In the genomic region with DNA sequence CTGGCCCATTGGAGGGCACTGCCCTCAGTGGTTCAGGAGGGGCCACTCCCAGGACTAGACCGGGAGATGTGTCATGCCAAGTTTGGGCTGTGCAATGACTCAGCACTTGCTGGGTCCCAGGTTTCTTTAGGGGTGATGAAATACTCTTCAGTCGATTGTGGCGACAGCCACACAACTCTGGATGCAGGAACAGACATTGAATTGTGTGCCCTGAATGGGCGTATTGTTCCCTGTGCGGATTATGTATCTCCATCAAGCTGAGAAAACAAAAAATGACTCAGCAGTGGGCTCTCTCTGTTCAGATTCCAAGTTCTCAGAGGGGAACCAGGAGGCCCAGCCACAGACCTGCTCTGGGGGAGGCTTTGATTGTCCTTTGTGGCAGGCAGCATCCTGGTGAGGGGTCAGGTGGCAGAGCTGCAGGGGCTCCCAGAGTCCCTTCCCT, we compare ENCODE assay signal across 10 mouse cellular contexts. TPM values are rescaled to one million over a fixed set of nuclear protein-coding genes. Genes with fewer than 3 reads are reported as not detected.
A peak's percentile ranks its signal among the peaks of the same experiment; 100 is the strongest.
DNase-seq lines count a peak whose midpoint lies in the region; ATAC-seq and TF ChIP-seq lines count a peak whose summit lies in the region.
"Had no signal": no experiment of that assay in that cellular context is flagged by ENCODE, and none has a peak within 500 bp of the region (broad histone marks: within the 10 kb centered on the region; RNA-seq: fewer than 3 reads in every experiment).

No protein-coding gene starts in this region.

- H3K9me3 ChIP-seq in hindbrain, embryonic 11.5 days (ENCODE audit: control insufficient read depth, low read length): no peaks in the 10 kb centered on the region
- no peaks in the 10 kb centered on the region for H3K9me3 ChIP-seq in midbrain, postnatal 0 days (ENCODE audit: low read length)
- H3K9me3 ChIP-seq: heart, embryonic 15.5 days; megakaryocyte, embryonic 14.5 days had no signal

- H3K36me3 ChIP-seq in hindbrain, embryonic 11.5 days (ENCODE audit: control insufficient read depth, insufficient read depth, low read length): no peaks in the 10 kb centered on the region
- peaks cover 49% of the 10 kb centered on the region for H3K36me3 ChIP-seq in midbrain, postnatal 0 days (ENCODE audit: insufficient read depth, low read length)

- H3K4me2 ChIP-seq in hindbrain, embryonic 11.5 days (replicated peaks; ENCODE audit: low read depth, low read length): no peak overlapping the region
- no peak overlapping the region for H3K4me2 ChIP-seq in midbrain, postnatal 0 days (ENCODE audit: low read depth, low read length, poor library complexity, severe bottlenecking)
- H3K4me2 ChIP-seq: heart, embryonic 15.5 days had no signal

- no peak for TF ChIP-seq CTCF in midbrain, postnatal 0 days (IDR thresholded peaks at IDR 0.05)

- no peaks in the 10 kb centered on the region for H3K27me3 ChIP-seq in hindbrain, embryonic 11.5 days (ENCODE audit: control insufficient read depth, insufficient read depth, low read length)
- no peaks in the 10 kb centered on the region for H3K27me3 ChIP-seq in midbrain, postnatal 0 days (ENCODE audit: insufficient read depth, low read length)
- H3K27me3 ChIP-seq: heart, embryonic 15.5 days; megakaryocyte, embryonic 14.5 days had no signal

- peak; percentile 43 to 54 for DNase-seq in lung, adult 18-20 months
- no peak for DNase-seq in lung, postnatal 10 days
- peak; percentile 40 for DNase-seq in adrenal gland, postnatal 25 days
- peak; percentile 12 for DNase-seq in hindbrain, embryonic 11.5 days (ENCODE audit: low spot score)
- DNase-seq in midbrain, postnatal 0 days (ENCODE audit: low spot score): peak; percentile 32
- DNase-seq in ovary, postnatal 36 days (ENCODE audit: low spot score): no peak
- DNase-seq in thymus, postnatal 0 days (ENCODE audit: low spot score): no peak
- DNase-seq: thymus, adult 2 months had no signal

- peaks cover 5% of the 10 kb centered on the region; the same call in 1 of the 2 replicates for H3K4me1 ChIP-seq in hindbrain, embryonic 11.5 days (replicated peaks; ENCODE audit: control insufficient read depth, insufficient read depth, low read length)
- no peaks in the 10 kb centered on the region for H3K4me1 ChIP-seq in midbrain, postnatal 0 days (ENCODE audit: insufficient read depth, low read length)
- H3K4me1 ChIP-seq: heart, embryonic 15.5 days had no signal

- no peak overlapping the region for H3K4me3 ChIP-seq in hindbrain, embryonic 11.5 days (ENCODE audit: low read depth, low read length)
- no peak overlapping the region for H3K4me3 ChIP-seq in midbrain, postnatal 0 days (ENCODE audit: low read depth, low read length)
- H3K4me3 ChIP-seq: heart, embryonic 15.5 days had no signal

- H3K27ac ChIP-seq in hindbrain, embryonic 11.5 days (ENCODE audit: low read depth, low read length): peak overlapping the region; percentile 25
- no peak overlapping the region for H3K27ac ChIP-seq in midbrain, postnatal 0 days (ENCODE audit: low read depth, low read length)
- H3K27ac ChIP-seq: heart, embryonic 15.5 days had no signal

- H3K9ac ChIP-seq in hindbrain, embryonic 11.5 days (ENCODE audit: low read depth, low read length): no peak overlapping the region
- no peak overlapping the region for H3K9ac ChIP-seq in midbrain, postnatal 0 days (replicated peaks; ENCODE audit: low read length, poor library complexity, severe bottlenecking)
- H3K9ac ChIP-seq: heart, embryonic 15.5 days had no signal

- peak; percentile 56; the same call in 1 of the 2 replicates for ATAC-seq in hindbrain, embryonic 11.5 days (ENCODE audit: low FRiP score)
- 0 out of 2 replicates have a peak, but pooled peaks have one; percentile 8 for ATAC-seq in midbrain, postnatal 0 days (ENCODE audit: low FRiP score)

- 37% methylated on average over 5 of the region's 5 CpGs for WGBS in hindbrain, embryonic 11.5 days
- 15% methylated on average over 5 of the region's 5 CpGs for WGBS in midbrain, postnatal 0 days

RNA-seq across cellular contexts. Expression of gene Iqck, which starts 27.6 kb away (rescaled TPM):
- 18.9 and 21.2 TPM in 2 replicates for total RNA-seq in adrenal gland, postnatal 25 days (2021)
- polyA plus RNA-seq in hindbrain, embryonic 11.5 days (2014; fragmentation: Nextera tagmentation; extraction: Ambion mirVana): 4.0 and 4.3 TPM in 2 replicates
- total RNA-seq in midbrain, postnatal 0 days (2014; rRNA removed): 3.5 and 5.1 TPM in 2 replicates
- 4.8 and 5.9 TPM in 2 replicates for polyA plus RNA-seq in midbrain, postnatal 0 days (2015; fragmentation: Nextera tagmentation; extraction: Ambion mirVana)
- 1.1 and 1.6 TPM in 2 replicates for polyA plus RNA-seq in thymus, postnatal 0 days (2015; fragmentation: Nextera tagmentation; extraction: Ambion mirVana)

RNA-seq across cellular contexts. Expression of gene Knop1, which starts 28.1 kb away (rescaled TPM):
- 63.8 and 70.1 TPM in 2 replicates for total RNA-seq in adrenal gland, postnatal 25 days (2021)
- 108 and 112 TPM in 2 replicates for polyA plus RNA-seq in hindbrain, embryonic 11.5 days (2014; fragmentation: Nextera tagmentation; extraction: Ambion mirVana)
- 31.6 and 37.5 TPM in 2 replicates for total RNA-seq in midbrain, postnatal 0 days (2014; rRNA removed)
- 67.5 and 73.2 TPM in 2 replicates for polyA plus RNA-seq in midbrain, postnatal 0 days (2015; fragmentation: Nextera tagmentation; extraction: Ambion mirVana)
- 79.2 and 79.4 TPM in 2 replicates for polyA plus RNA-seq in thymus, postnatal 0 days (2015; fragmentation: Nextera tagmentation; extraction: Ambion mirVana)

Comparison
In these comparisons a context has a peak if more than half of its experiments do, and no peak if none do; other contexts are left out.
1. DNase-seq: peak in lung, adult 18-20 months (2 of 2), adrenal gland, postnatal 25 days (single experiment), hindbrain, embryonic 11.5 days (single experiment) and midbrain, postnatal 0 days (single experiment); none in lung, postnatal 10 days (single experiment), ovary, postnatal 36 days (single experiment) and thymus, postnatal 0 days (single experiment).